Mouse (Mus musculus) spleen, adult 10 weeks (tissue): ENCODE data around the gene H6pd. TPM values are rescaled to one million over a fixed set of nuclear protein-coding genes. Genes with fewer than 3 reads are reported as not detected.

Source experiments
- polyA plus RNA-seq: library from polyadenylated mRNA; stranded (reverse); fragments of 350-450 nt; fragmentation: Illumina TruSeq; extraction: RNeasy Lipid Tissue Mini Kit (QIAGEN cat#74804); gene quantifications from one replicate; pipeline ENCODE4 v1.2.3, GENCODE M21; 2015; ENCODE audit warnings: low replicate concordance; ENCODE audit not compliant: insufficient read depth

H6pd gene
- 21.1 TPM for polyA plus RNA-seq

GRCm38 (mm10) chr4:150008853-150009586 is at the start of gene H6pd:
H6pd (minus strand) TSS chr4:150009023.

GRCm38 (mm10) chr4:149954893-149955439 is 53.9 kb downstream of the H6pd start, which contains the start of gene Spsb1:
Spsb1 (minus strand) TSS chr4:149955043.

Other genes with a start within 250 kb of the H6pd start
- gene Slc25a33, start 234.7 kb downstream of the H6pd start, polyA plus RNA-seq = 4.2 TPM
- 3.8 TPM for gene Spsb1, start 54.0 kb downstream of the H6pd start, polyA plus RNA-seq
- gene Gpr157, start 78.3 kb upstream of the H6pd start, polyA plus RNA-seq = 8.7 TPM
- not detected for gene Slc2a5, start 110.3 kb upstream of the H6pd start, polyA plus RNA-seq
- gene Slc2a7, start 139.9 kb upstream of the H6pd start, polyA plus RNA-seq = not detected
- gene Car6, start 192.3 kb upstream of the H6pd start, polyA plus RNA-seq = not detected
- gene Eno1, start 227.7 kb upstream of the H6pd start, polyA plus RNA-seq = 161 TPM